Mouse (Mus musculus): ENCODE measurements at regions not wholly inside any gene's neighbourhood (a gene's known extent, or its start where the extent isn't known, plus 50 kb on each side); places are given as distances from the start of the nearest gene placed in this dataset.

GRCm38 (mm10) chr8:87177620-87178019, 292.6 kb upstream of the N4bp1 start:
- no peak for TF ChIP-seq CTCF (IDR thresholded peaks at IDR 0.05; ENCODE audit: borderline replicate concordance, control insufficient read depth, extremely low read depth, insufficient read depth, low read length, poor library complexity)
- no peak for TF ChIP-seq POLR2A (IDR thresholded peaks at IDR 0.05; ENCODE audit: control insufficient read depth, extremely low read depth, insufficient read depth, low read length, poor library complexity)

Data from thymus, adult 2 months (tissue).